Mouse (Mus musculus) spleen, adult 2 months (tissue): Measurements from ENCODE around the gene N4bp2.
"Not testable (repeated sequence)": the region's sequence is repeated elsewhere in the genome, so short reads cannot be mapped to it uniquely, and the experiment has no call there.

Experiments
- CTCF ChIP-seq: fragments of 200-500 bp; IDR thresholded peaks from 2 replicates; pipeline ENCODE4 v1.5.1; 2011; ENCODE audit warnings: mild to moderate bottlenecking, inconsistent platforms; ENCODE audit not compliant: insufficient read depth, insufficient read length, insufficient replicate concordance; ENCODE audit errors: extremely low read depth
- POLR2A ChIP-seq: fragments of 200-500 bp; IDR thresholded peaks from 2 replicates; pipeline ENCODE4 v1.6.1; 2011; ENCODE audit warnings: low read depth, low read length, inconsistent platforms

DNA sequence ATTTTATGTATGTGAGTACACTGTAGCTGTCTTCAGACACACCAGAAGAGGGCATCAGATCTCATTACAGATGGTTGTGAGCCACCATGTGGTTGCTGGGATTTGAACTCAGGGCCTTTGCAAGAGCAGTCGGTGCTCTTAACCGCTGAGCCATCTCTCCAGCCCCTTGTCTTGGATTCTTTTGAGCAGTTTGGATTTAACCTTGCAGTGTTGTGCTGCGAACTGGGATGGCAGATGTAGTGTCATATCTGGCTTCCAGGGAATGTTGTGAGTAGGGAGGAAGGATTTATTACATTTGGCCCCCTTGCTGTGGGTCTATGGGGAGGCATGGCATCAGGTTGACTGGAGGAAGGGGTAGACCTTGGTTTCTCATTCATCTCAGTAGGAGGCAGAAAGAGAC is 10.6 kb downstream of the N4bp2 start:
- TF ChIP-seq CTCF, POLR2A: not testable (repeated sequence)
